Mouse (Mus musculus): Measurements from ENCODE around the gene Agl.

Agl gene

GRCm38 (mm10) chr3:116807811-116808506 is at the start of gene Agl:
Gene Agl (minus strand): TSS chr3:116808166.
- DNase-seq = peak; percentile 89

GRCm38 (mm10) chr3:116857611-116858010 is 49.6 kb upstream of the Agl start:
- DNase-seq = no peak

- DNase-seq = no peak
Observed at GRCm38 (mm10) chr3:116852421-116852820, 44.5 kb upstream of the Agl start.

GRCm38 (mm10) chr3:116850376-116850775 is 42.4 kb upstream of the Agl start:
- no peak for DNase-seq

GRCm38 (mm10) chr3:116848936-116849335 is 41.0 kb upstream of the Agl start:
- DNase-seq = no peak

- no peak for DNase-seq
Observed at GRCm38 (mm10) chr3:116848099-116848498, 40.1 kb upstream of the Agl start.

GRCm38 (mm10) chr3:116846084-116846483 is 38.1 kb upstream of the Agl start:
- no peak for DNase-seq

- DNase-seq = no peak
Observed at GRCm38 (mm10) chr3:116844880-116845579, 37.1 kb upstream of the Agl start.

- DNase-seq = no peak
Observed at GRCm38 (mm10) chr3:116841311-116841710, 33.3 kb upstream of the Agl start.

- DNase-seq = no peak
Observed at GRCm38 (mm10) chr3:116836681-116837475, 28.9 kb upstream of the Agl start.

- DNase-seq = peak; percentile 92
Observed at GRCm38 (mm10) chr3:116835770-116836680, 28.1 kb upstream of the Agl start.

- DNase-seq = no peak
Observed at GRCm38 (mm10) chr3:116835350-116835749, 27.4 kb upstream of the Agl start.

GRCm38 (mm10) chr3:116834241-116834640 is 26.3 kb upstream of the Agl start:
- no peak for DNase-seq

- no peak for DNase-seq
Observed at GRCm38 (mm10) chr3:116833491-116833890, 25.5 kb upstream of the Agl start.

- no peak for DNase-seq
Observed at GRCm38 (mm10) chr3:116832526-116833310, 24.8 kb upstream of the Agl start.

GRCm38 (mm10) chr3:116831324-116831723 is 23.4 kb upstream of the Agl start:
- DNase-seq = no peak

- DNase-seq = no peak
Observed at GRCm38 (mm10) chr3:116829274-116829920, 21.4 kb upstream of the Agl start.

- DNase-seq = no peak
Observed at GRCm38 (mm10) chr3:116826471-116827215, 18.7 kb upstream of the Agl start.

GRCm38 (mm10) chr3:116817231-116817630 is 9.3 kb upstream of the Agl start:
- DNase-seq = no peak

GRCm38 (mm10) chr3:116816674-116817215 is 8.8 kb upstream of the Agl start:
- DNase-seq = no peak

Measured in right cerebral cortex, postnatal 4 days (tissue).